Mouse (Mus musculus): ENCODE measurements at regions not wholly inside any gene's neighbourhood (a gene's known extent, or its start where the extent isn't known, plus 50 kb on each side); places are given as distances from the start of the nearest gene placed in this dataset.

DNA sequence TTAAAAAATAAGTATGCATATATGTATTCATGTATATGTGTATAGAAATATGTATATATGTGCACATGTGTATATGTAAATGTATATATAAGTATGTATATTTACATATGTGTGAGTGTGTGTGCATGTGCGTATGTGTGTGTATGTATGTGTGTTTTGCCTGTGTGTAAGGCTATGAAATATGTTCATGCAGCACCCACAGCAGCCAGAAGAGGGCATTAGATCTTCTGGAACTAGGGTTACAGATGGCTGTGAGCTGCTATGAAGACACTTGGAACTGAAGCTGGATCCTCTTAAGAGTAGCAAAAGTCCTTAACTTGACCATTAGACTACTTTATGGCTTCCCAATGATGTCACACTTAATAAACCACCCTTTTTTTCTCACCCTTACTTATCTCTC is 166.2 kb upstream of the Nampt start:
- no peak overlapping the region for H3ac ChIP-seq (ENCODE audit: control insufficient read depth, insufficient read length, low read depth)
- no peaks in the 10 kb centered on the region for H3K79me3 ChIP-seq (ENCODE audit: low read depth)
- no peaks in the 10 kb centered on the region for H3K36me3 ChIP-seq (ENCODE audit: control insufficient read depth, insufficient read depth)
- H3K27me3 ChIP-seq (ENCODE audit: control insufficient read depth, insufficient read depth, insufficient read length): no peaks in the 10 kb centered on the region
- TF ChIP-seq CEBPB (IDR thresholded peaks at IDR 0.05; ENCODE audit: low read depth): no peak
- no peak for TF ChIP-seq MYOD1 (IDR thresholded peaks at IDR 0.05; ENCODE audit: control insufficient read depth, insufficient read length, low read depth)
- TF ChIP-seq MAX (IDR thresholded peaks at IDR 0.05): no peak
- no peak for TF ChIP-seq MYOG (IDR thresholded peaks at IDR 0.05; ENCODE audit: control insufficient read depth, extremely low read depth, insufficient read length)
- no peak overlapping the region for H3K4me3 ChIP-seq (ENCODE audit: insufficient read depth, poor library complexity, severe bottlenecking)
- no peaks in the 10 kb centered on the region for H3K79me2 ChIP-seq (ENCODE audit: control insufficient read depth, insufficient read depth)

DNA sequence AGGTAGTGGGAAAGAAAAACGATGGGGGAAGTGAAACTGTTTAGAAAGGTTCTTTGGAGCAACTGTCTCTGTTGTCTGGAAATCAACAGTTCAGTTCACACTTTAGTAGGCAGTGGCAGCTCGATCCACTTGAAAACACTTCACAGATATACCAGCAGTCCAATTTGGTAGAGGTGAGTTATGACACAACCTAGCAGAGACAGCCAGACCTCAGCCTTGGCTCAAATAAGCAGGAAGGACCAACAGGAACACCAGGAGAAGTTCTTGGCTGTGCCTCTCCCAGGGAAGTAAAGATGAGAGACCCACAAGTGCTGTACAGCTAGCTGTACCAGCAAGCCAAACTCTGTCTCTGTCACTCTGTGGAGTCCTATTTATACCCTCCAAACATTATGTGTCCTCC is 163.2 kb upstream of the Nampt start:
- no peak for TF ChIP-seq MYOG (IDR thresholded peaks at IDR 0.05; ENCODE audit: control insufficient read depth, extremely low read depth, insufficient read length)
- no peak overlapping the region for H3K4me3 ChIP-seq (ENCODE audit: insufficient read depth, poor library complexity, severe bottlenecking)
- H3K79me2 ChIP-seq (ENCODE audit: control insufficient read depth, insufficient read depth): no peaks in the 10 kb centered on the region
- H3ac ChIP-seq (ENCODE audit: control insufficient read depth, insufficient read length, low read depth): no peak overlapping the region
- H3K79me3 ChIP-seq (ENCODE audit: low read depth): no peaks in the 10 kb centered on the region
- no peaks in the 10 kb centered on the region for H3K36me3 ChIP-seq (ENCODE audit: control insufficient read depth, insufficient read depth)
- no peaks in the 10 kb centered on the region for H3K27me3 ChIP-seq (ENCODE audit: control insufficient read depth, insufficient read depth, insufficient read length)

DNA sequence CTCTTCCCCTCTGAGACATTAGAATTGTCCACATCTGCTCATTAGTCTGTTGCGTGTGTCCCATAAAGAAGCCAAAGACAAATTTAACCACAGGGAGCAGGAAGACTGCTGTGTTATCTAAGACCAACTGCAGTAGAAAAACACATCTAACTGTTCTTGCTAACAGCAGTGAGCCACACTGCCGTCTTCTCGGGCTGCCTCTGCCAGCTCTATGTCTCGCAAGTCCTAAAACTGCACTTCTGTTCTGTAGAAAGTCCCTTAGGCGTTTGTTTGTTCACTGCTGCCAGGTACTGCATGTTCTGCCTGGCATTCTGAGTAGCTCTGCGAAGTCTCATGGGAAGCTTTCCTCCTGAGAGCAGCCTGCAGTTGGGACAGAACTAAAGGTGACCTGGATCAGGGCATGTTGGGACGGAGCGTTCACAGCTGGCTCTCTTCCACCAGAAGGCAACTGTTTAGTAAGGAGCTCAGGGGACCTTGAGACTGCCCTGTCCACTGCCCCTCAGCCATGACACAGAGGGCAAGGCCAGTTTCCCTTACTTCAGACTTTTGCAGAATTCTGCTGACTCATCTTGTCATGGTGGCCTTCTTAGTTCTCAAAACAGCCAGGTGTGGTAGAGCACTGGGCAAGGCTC is 157.4 kb upstream of the Nampt start:
- H3ac ChIP-seq (ENCODE audit: control insufficient read depth, insufficient read length, low read depth): no peak overlapping the region
- H3K4me3 ChIP-seq (ENCODE audit: insufficient read depth, poor library complexity, severe bottlenecking): no peak overlapping the region
- no peaks in the 10 kb centered on the region for H3K27me3 ChIP-seq (ENCODE audit: control insufficient read depth, insufficient read depth, insufficient read length)
- H3K36me3 ChIP-seq (ENCODE audit: control insufficient read depth, insufficient read depth): no peaks in the 10 kb centered on the region
- no peaks in the 10 kb centered on the region for H3K79me3 ChIP-seq (ENCODE audit: low read depth)
- TF ChIP-seq CEBPB (IDR thresholded peaks at IDR 0.05; ENCODE audit: low read depth): no peak
- TF ChIP-seq USF1 (IDR thresholded peaks at IDR 0.05; ENCODE audit: low read depth): no peak
- TF ChIP-seq MYOD1 (IDR thresholded peaks at IDR 0.05; ENCODE audit: control insufficient read depth, insufficient read length, low read depth): no peak
- no peak for TF ChIP-seq MYOG (IDR thresholded peaks at IDR 0.05; ENCODE audit: control insufficient read depth, extremely low read depth, insufficient read length)
- no peak for TF ChIP-seq MAX (IDR thresholded peaks at IDR 0.05)
- no peak for TF ChIP-seq CTCF (IDR thresholded peaks at IDR 0.05; ENCODE audit: control insufficient read depth, insufficient read depth, insufficient read length)
- no peak for TF ChIP-seq FOSL1 (IDR thresholded peaks at IDR 0.05; ENCODE audit: insufficient read depth, low read length, poor library complexity, severe bottlenecking)
- no peaks in the 10 kb centered on the region for H3K79me2 ChIP-seq (ENCODE audit: control insufficient read depth, insufficient read depth)

DNA sequence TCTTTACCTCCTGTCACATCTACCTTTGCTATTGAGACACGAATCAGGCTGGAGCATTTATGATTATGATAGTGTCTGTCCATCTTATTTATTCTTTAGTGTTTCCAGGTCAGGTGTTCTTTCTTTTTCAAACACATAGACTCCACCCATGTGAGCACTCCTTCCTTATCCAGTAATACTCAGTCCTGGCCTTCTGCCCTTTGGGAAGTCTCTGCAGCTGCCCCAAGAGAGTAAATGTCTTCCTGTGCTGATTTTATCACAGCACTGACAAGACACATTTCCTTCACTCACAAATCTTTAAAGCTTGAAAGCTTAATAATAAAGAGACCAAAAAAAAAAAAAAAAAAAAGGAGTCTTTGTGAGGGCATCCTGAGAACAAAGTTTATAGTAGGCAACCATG is 153.3 kb upstream of the Nampt start:
- no peaks in the 10 kb centered on the region for H3K79me3 ChIP-seq (ENCODE audit: low read depth)
- H3K4me3 ChIP-seq (ENCODE audit: insufficient read depth, poor library complexity, severe bottlenecking): no peak overlapping the region
- H3K79me2 ChIP-seq (ENCODE audit: control insufficient read depth, insufficient read depth): no peaks in the 10 kb centered on the region
- TF ChIP-seq CEBPB (IDR thresholded peaks at IDR 0.05; ENCODE audit: low read depth) (no peak), MYOG (IDR thresholded peaks at IDR 0.05; ENCODE audit: control insufficient read depth, extremely low read depth, insufficient read length) (no peak), FOSL1 (IDR thresholded peaks at IDR 0.05; ENCODE audit: insufficient read depth, low read length, poor library complexity, severe bottlenecking) (no peak), MYOD1 (IDR thresholded peaks at IDR 0.05; ENCODE audit: control insufficient read depth, insufficient read length, low read depth) (no peak), CTCF (IDR thresholded peaks at IDR 0.05; ENCODE audit: control insufficient read depth, insufficient read depth, insufficient read length) (no peak), MAX (IDR thresholded peaks at IDR 0.05) (no peak), USF1 (IDR thresholded peaks at IDR 0.05; ENCODE audit: low read depth) (no peak)
- no peaks in the 10 kb centered on the region for H3K36me3 ChIP-seq (ENCODE audit: control insufficient read depth, insufficient read depth)
- no peak overlapping the region for H3ac ChIP-seq (ENCODE audit: control insufficient read depth, insufficient read length, low read depth)
- H3K27me3 ChIP-seq (ENCODE audit: control insufficient read depth, insufficient read depth, insufficient read length): no peaks in the 10 kb centered on the region

DNA sequence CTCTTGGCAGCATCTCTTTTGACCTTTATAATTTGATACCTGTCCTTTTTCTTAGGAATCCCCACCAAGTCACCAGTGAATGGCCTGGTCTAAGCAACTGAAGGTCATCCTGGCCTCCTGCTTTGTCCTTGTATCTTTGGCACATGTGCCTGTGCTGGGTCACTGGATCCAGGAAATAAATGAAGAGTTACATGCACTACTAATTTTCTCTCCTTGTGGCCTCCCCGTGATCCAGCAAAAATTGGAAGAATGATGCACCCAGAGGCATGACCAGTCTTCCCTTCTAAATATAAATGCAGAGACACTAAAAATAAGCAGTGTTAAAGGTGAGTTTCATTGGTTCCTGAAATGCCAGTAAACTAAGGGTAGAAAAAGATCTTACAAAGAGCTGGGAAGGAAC is 141.4 kb upstream of the Nampt start:
- Histone ChIP-seq H3K27me3 (ENCODE audit: control insufficient read depth, insufficient read depth, insufficient read length) (no peaks in the 10 kb centered on the region), H3K36me3 (ENCODE audit: control insufficient read depth, insufficient read depth) (no peaks in the 10 kb centered on the region), H3K79me2 (ENCODE audit: control insufficient read depth, insufficient read depth) (no peaks in the 10 kb centered on the region), H3K4me3 (ENCODE audit: insufficient read depth, poor library complexity, severe bottlenecking) (no peak overlapping the region), H3ac (ENCODE audit: control insufficient read depth, insufficient read length, low read depth) (no peak overlapping the region), H3K79me3 (ENCODE audit: low read depth) (no peaks in the 10 kb centered on the region)
- TF ChIP-seq FOSL1 (IDR thresholded peaks at IDR 0.05; ENCODE audit: insufficient read depth, low read length, poor library complexity, severe bottlenecking) (no peak), MYOG (IDR thresholded peaks at IDR 0.05; ENCODE audit: control insufficient read depth, extremely low read depth, insufficient read length) (no peak), MAX (IDR thresholded peaks at IDR 0.05) (no peak), CEBPB (IDR thresholded peaks at IDR 0.05; ENCODE audit: low read depth) (no peak), MYOD1 (IDR thresholded peaks at IDR 0.05; ENCODE audit: control insufficient read depth, insufficient read length, low read depth) (no peak), CTCF (IDR thresholded peaks at IDR 0.05; ENCODE audit: control insufficient read depth, insufficient read depth, insufficient read length) (no peak), USF1 (IDR thresholded peaks at IDR 0.05; ENCODE audit: low read depth) (no peak)

DNA sequence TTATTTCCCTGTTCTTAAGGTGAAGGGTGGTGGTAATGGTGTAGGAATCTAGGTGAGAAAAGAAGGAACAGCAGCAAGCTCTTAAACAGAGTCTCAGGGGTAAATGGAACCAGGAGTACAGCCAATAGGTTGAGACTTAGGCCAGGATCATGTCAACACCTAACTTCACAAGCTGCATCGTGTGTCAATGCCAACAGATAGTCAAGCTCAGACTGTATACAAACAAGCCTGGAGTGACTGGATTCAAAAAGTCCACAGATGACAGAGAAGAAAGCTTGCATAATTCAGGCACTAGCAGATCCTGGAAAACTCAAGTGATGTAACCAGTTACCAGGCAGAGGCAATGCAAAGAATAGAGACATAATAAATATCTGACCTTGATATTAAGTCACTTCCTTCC is 140.6 kb upstream of the Nampt start:
- no peak for TF ChIP-seq CTCF (IDR thresholded peaks at IDR 0.05; ENCODE audit: control insufficient read depth, insufficient read depth, insufficient read length)
- no peak for TF ChIP-seq MYOG (IDR thresholded peaks at IDR 0.05; ENCODE audit: control insufficient read depth, extremely low read depth, insufficient read length)
- TF ChIP-seq USF1 (IDR thresholded peaks at IDR 0.05; ENCODE audit: low read depth): no peak
- no peaks in the 10 kb centered on the region for H3K27me3 ChIP-seq (ENCODE audit: control insufficient read depth, insufficient read depth, insufficient read length)
- H3K4me3 ChIP-seq (ENCODE audit: insufficient read depth, poor library complexity, severe bottlenecking): no peak overlapping the region
- no peak overlapping the region for H3ac ChIP-seq (ENCODE audit: control insufficient read depth, insufficient read length, low read depth)
- no peaks in the 10 kb centered on the region for H3K79me2 ChIP-seq (ENCODE audit: control insufficient read depth, insufficient read depth)
- no peaks in the 10 kb centered on the region for H3K36me3 ChIP-seq (ENCODE audit: control insufficient read depth, insufficient read depth)
- no peaks in the 10 kb centered on the region for H3K79me3 ChIP-seq (ENCODE audit: low read depth)
